Mouse (Mus musculus) kidney, adult 11 months (tissue): Measurements from ENCODE around the gene Unc93b1.
"Not testable (repeated sequence)": the region's sequence is repeated elsewhere in the genome, so short reads cannot be mapped to it uniquely, and the experiment has no call there.

Experiments
- DNase-seq: peaks from one replicate; pipeline ENCODE4 v3.0.0; 2022

Unc93b1 gene

GRCm38 (mm10) chr19:3948546-3948945 lies 13.6 kb downstream of the Unc93b1 start:
- peak; percentile 50 for DNase-seq

GRCm38 (mm10) chr19:3950331-3950730 lies 15.3 kb downstream of the Unc93b1 start:
- DNase-seq = peak; percentile 62

GRCm38 (mm10) chr19:3951461-3951860 lies 16.5 kb downstream of the Unc93b1 start:
- no peak for DNase-seq

- DNase-seq = no peak
Measured at GRCm38 (mm10) chr19:3952099-3952498, 17.1 kb downstream of the Unc93b1 start.

GRCm38 (mm10) chr19:3955033-3955432 lies 20.0 kb downstream of the Unc93b1 start:
- no peak for DNase-seq

- no peak for DNase-seq
Measured at GRCm38 (mm10) chr19:3955804-3956203, 20.8 kb downstream of the Unc93b1 start.

GRCm38 (mm10) chr19:3957296-3958036 lies 22.5 kb downstream of the Unc93b1 start:
- peak; percentile 50 for DNase-seq

- DNase-seq = peak; percentile 35
Measured at GRCm38 (mm10) chr19:3958470-3958869, 23.5 kb downstream of the Unc93b1 start, which contains the start of gene Aldh3b3. TSS of gene Aldh3b3 (plus strand) at chr19:3958645.

GRCm38 (mm10) chr19:3959030-3959429 lies 24.0 kb downstream of the Unc93b1 start:
- DNase-seq = peak; percentile 68

- no peak for DNase-seq
Measured at GRCm38 (mm10) chr19:3960211-3960610, 25.2 kb downstream of the Unc93b1 start.

- not testable (repeated sequence) for DNase-seq
Measured at GRCm38 (mm10) chr19:3961805-3962204, 26.8 kb downstream of the Unc93b1 start.

GRCm38 (mm10) chr19:3962469-3962868 lies 27.5 kb downstream of the Unc93b1 start:
- DNase-seq = no peak

GRCm38 (mm10) chr19:3964030-3964429 lies 29.0 kb downstream of the Unc93b1 start:
- no peak for DNase-seq

- no peak for DNase-seq
Measured at GRCm38 (mm10) chr19:3966330-3967075, 31.5 kb downstream of the Unc93b1 start.

GRCm38 (mm10) chr19:3967258-3967657 lies 32.3 kb downstream of the Unc93b1 start:
- no peak for DNase-seq

GRCm38 (mm10) chr19:3972229-3972628 lies 37.2 kb downstream of the Unc93b1 start, which contains the start of gene Aldh3b2:
TSS of gene Aldh3b2 (plus strand) at chr19:3972328.
- no peak for DNase-seq

GRCm38 (mm10) chr19:3974608-3975007 lies 39.6 kb downstream of the Unc93b1 start:
- DNase-seq = not testable (repeated sequence)

- DNase-seq = no peak
Measured at GRCm38 (mm10) chr19:3975866-3976265, 40.9 kb downstream of the Unc93b1 start.

- DNase-seq = peak; percentile 72
Measured at GRCm38 (mm10) chr19:3980309-3980708, 45.3 kb downstream of the Unc93b1 start.

- no peak for DNase-seq
Measured at GRCm38 (mm10) chr19:3980917-3981316, 45.9 kb downstream of the Unc93b1 start.

GRCm38 (mm10) chr19:3983527-3984200 lies 48.7 kb downstream of the Unc93b1 start:
- DNase-seq = peak; percentile 52

GRCm38 (mm10) chr19:3985261-3985681 lies 50.3 kb downstream of the Unc93b1 start:
- DNase-seq = peak; percentile 95

GRCm38 (mm10) chr19:3986334-3986733 lies 51.3 kb downstream of the Unc93b1 start, which contains the start of gene Acy3:
TSS of gene Acy3 (plus strand) at chr19:3986570.
- peak; percentile 97 for DNase-seq
